Mouse (Mus musculus): Measurements from ENCODE around the gene Itsn2. TPM values are rescaled to one million over a fixed set of nuclear protein-coding genes. Genes with fewer than 3 reads are reported as not detected.
"Not testable (repeated sequence)": the region's sequence is repeated elsewhere in the genome, so short reads cannot be mapped to it uniquely, and the experiment has no call there.

Itsn2 gene
- total RNA-seq, 2 experiments from 2014 or later: 89.4 to 91.2 TPM

- no peak for DNase-seq (ENCODE audit: low spot score in 2 of 2)
Measured at GRCm38 (mm10) chr12:4707488-4708017, 115.1 kb downstream of the Itsn2 start.

- DNase-seq (ENCODE audit: low spot score in 2 of 2): no peak
Measured at GRCm38 (mm10) chr12:4708296-4708695, 115.9 kb downstream of the Itsn2 start.

DNA sequence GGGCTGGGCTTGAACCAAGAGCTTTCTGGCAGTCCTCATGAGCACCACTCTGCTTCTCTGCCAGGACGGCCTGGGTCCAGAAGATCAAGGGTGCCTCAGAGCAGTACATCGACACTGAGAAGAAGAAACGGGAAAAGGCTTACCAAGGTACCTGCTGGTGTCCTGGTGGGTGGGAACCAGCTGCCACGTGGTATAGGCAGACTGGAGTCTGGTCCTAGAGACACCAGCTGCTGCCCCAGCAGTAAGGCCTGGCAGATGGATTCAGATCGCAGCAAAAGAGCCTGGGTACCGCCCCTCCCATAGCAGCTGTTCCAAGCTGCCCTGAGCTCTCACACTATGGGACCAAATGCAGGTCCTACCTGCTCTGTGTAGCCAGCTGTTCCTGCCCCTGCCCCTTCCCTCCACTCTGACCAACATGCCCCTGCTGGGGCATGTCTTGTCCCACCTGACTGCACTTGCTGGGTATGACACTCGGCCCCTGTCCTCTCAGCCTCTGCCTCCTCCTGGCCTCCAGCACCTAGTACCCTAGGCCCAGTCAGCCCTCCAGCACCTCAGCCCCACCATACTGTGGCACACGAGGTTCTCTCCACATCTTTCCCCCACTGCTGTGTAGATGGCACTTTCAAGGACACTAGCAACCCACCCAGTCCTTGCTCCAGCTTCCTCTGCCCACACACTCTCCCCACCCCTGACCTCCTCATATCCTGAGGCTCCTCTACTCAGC, 116.6 kb downstream of the Itsn2 start:
- no peak for DNase-seq (ENCODE audit: low spot score in 2 of 2)

- DNase-seq (ENCODE audit: low spot score in 2 of 2): no peak
Measured at GRCm38 (mm10) chr12:4709926-4710325, 117.5 kb downstream of the Itsn2 start.

DNA sequence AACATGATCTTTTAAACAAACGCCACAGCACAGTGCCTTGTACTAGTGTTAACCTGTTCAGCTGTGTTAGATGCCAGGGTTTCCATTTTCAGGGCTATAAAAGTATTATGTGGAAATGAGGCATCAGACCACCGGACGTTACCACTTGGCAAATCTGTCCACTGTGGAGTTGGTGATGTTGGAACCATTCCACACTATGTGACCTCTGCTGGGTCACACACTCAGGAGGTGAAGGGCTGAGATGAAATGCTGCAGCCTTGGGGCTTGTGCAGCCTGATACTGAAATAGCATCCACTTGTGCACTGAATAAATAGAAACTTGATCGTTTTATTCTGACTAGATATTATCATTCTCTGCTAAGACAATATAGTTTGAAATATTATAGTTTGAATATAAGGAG, 120.9 kb downstream of the Itsn2 start:
- DNase-seq (ENCODE audit: low spot score in 2 of 2): no peak

DNA sequence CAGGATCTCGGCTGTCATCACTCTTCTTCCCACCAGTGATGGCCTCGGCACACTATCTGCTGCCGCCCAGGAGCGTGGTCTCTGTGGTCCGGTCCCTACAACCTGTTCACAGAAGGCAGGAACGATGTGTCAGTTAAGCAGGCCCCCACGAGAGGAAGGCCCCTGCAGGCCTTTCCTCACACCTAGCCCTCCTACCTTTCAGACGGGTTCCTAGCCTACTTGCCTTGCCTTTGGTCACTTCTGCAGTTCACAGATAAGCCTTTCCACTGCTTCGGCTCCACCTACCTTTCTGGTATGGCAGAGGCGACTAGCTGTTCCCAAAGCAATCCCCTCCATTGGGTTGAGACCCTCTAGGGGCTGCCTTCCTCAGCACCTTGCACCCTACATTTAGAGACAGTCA, 123.2 kb downstream of the Itsn2 start:
- no peak for DNase-seq (ENCODE audit: low spot score in 2 of 2)

GRCm38 (mm10) chr12:4717417-4717816, 125.0 kb downstream of the Itsn2 start:
- DNase-seq (ENCODE audit: low spot score in 2 of 2): no peak

- DNase-seq (ENCODE audit: low spot score in 2 of 2): no peak
Measured at GRCm38 (mm10) chr12:4719066-4719761, 126.8 kb downstream of the Itsn2 start.

DNA sequence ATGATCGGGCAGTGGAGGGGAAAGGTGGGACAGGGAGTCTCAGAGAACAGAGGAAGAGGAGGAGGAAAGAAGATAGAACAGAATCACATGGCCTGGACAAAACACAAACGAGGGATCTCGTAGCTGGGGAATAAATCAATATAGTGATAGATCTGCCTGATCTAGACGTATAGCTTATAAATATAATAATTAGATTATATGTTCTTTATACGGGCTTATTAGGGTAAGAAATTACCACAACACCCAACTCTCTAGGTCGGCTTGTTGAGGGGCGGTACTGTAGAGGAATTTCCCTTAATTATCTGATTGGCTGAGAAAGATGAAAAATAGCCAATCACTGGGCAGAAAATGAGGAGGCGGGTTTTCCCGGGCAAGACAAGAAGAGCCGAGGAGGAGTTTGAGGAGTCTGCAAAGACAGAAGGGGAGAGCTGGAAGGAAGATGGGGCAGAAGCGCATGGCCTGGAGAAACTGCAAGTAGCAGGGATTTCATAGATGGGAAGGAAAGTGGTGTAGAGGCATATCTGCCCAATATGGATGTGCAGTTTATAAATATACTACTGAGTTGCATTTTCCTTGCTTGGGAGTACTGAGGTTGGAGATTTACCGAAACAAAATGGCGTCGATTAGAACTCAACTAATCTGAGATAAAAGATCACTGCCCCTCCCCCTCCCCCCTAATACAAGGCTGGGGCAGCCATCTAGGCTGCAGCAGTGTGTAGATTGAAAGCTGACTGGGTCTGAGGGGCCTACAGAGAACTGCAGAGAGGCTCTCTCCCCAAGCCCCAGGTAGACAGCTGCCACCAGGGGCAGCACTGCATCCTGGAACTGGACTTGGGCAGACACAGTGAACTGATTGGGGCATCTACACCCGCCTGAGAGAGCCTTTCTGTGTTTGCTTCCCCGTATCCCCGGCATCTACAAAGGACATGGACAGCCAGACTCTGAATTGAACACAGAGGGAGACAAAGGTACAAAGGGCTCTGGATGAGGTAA, 127.6 kb downstream of the Itsn2 start:
- no peak for DNase-seq (ENCODE audit: low spot score in 2 of 2)

GRCm38 (mm10) chr12:4729165-4729564, 136.7 kb downstream of the Itsn2 start:
- no peak for DNase-seq (ENCODE audit: low spot score in 2 of 2)

DNA sequence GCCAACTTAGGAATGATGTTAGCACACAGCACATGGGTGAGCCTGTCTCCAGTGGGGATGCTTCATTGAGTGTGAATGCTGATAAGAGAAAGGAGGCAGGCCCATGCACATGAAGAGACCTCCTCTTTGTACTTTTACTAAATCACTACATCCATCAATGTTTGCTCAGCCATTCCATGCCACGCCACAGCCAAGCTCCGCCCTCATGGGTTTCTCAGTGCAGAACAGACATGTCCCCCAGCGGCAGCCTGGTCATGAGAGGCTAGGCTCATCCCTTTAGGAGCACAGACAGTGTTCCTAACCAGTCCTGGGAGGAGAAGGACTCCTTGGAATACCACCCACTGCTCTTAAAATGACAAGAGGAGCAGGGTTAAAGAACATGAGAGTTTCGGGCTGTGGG, 139.2 kb downstream of the Itsn2 start:
- DNase-seq (ENCODE audit: low spot score in 2 of 2): no peak

DNA sequence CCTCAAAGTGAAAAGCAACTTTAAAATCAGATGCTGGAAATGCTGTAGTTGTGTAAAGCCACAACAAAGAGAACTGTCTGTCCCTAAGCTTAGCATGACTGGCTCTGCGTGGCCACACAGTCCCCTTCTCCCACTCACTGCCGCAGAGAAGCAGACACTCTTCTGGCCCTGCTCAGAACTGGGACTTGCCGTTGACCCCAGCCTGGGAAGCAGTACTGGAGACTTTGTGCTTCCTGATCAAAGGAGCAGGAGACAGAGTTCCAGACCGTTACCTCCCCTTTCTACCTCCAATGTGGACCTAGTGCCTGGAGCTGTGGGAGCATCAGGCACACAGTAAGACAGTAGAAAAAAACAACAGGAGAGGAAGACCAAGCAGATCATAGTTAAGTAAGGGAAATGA, 139.9 kb downstream of the Itsn2 start:
- DNase-seq (ENCODE audit: low spot score in 2 of 2): no peak

DNA sequence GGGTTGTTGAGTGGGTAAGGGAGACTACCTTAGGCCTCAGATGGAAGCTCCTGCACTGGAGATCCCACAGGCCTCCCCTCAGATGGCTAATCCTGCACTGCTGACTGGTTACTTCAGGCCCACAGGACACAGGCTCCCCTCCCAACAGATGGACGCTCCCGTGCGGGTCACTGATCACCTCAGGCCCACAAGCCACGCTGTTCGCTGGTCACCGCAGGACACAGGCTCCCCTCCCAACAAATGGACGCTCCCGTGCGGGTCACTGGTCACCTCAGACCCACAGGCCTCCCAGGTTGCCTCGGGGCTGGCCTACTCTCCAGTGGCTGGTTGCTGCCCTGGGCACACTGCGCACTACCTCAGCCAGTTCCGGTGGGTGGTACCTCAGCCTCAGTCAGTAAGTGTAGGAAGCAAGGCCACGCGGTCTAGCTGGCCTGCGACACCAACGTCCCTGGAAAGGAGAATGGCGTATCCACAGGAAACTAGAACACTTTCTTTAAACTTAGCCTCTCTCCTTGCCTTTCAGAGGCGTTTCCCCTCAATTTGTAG, 145.7 kb downstream of the Itsn2 start, which contains the start of gene Fam228a:
TSS of gene Fam228a (minus strand) at position 400 of the 546 bp plus-strand sequence.
- DNase-seq (ENCODE audit: low spot score in 2 of 2): no peak

GRCm38 (mm10) chr12:4740823-4741222, 148.4 kb downstream of the Itsn2 start:
- DNase-seq (ENCODE audit: low spot score in 2 of 2): no peak

DNA sequence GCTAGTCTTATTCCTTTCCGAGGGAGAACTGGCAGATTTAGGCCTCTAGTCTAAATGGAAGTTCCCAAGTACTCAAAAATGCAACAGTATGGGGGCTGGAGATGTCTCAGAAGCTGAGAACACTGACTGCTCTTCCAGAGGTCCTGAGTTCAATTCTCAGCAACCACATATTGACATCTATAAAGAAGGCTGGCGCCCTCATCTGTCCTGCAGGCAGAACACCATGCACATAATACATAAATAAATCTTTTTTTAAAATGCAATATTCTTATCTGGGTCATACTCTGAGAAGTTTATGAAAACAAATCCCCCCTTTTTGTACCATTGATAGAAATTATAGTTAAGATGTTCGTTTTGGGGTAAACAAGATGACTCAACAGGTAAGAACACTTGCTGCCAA, 149.7 kb downstream of the Itsn2 start:
- DNase-seq (ENCODE audit: low spot score in 2 of 2): no peak

DNA sequence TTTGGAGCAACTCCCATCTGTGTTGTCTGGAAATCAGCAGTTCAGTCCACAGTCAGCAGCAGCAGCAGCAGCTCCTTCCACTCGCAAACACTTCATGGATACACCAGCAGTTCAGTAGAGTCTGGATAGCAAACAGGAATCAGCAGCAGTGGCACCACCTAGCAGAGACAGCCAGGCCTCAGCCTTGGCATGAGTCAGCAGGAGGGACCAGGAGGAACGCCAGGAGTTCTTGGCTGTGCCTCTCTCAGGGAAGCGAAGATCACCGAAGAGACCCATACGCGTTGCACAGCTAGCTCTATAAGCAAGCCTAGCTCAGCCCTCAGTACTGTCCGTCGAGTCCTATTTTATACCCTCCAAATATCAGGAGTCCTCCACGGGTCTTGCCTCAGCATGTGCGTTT, 152.0 kb downstream of the Itsn2 start:
- DNase-seq (ENCODE audit: low spot score in 2 of 2): peak in 1 of 2 experiments; percentile 11

DNA sequence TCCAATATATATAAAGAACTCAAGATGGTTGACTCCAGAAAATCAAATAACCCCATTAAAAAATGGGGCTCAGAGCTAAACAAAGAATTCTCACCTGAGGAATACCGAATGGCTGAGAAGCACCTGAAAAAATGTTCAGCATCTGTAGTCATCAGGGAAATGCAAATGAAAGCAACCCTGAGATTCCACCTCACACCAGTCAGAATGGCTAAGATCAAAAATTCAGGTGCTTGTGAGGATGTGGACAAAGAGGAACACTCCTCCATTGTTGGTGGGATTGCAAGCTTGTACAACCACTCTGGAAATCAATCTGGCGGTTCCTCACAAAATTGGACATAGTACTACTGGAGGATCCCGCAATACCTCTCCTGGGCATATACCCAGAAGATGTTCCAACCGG, 162.0 kb downstream of the Itsn2 start:
- DNase-seq (ENCODE audit: low spot score in 2 of 2): not testable (repeated sequence)

DNA sequence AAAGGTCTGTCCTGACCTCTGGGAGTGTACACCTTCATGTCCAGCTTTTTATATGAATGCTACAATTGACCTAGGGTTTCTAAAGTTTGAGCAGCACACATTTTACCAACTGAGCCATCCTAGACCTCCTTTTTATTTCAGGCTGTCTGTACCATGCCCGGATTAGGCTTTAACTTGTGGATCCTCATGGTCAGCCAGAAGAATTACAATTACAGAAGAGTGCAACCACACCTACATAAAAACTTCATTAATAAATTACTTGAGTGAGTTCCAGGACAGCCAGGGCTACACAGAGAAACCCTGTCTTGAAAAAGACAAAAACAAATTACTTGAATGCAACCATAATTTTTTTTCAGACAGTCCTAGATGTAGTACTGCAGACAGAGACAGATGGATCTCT, 164.6 kb downstream of the Itsn2 start:
- DNase-seq (ENCODE audit: low spot score in 2 of 2): no peak
